Mouse (Mus musculus) ES-E14 (cell line): ENCODE data around the gene Kl.

Experiments
- CHD2 ChIP-seq: IDR thresholded peaks from 2 replicates; pipeline ENCODE4 v1.6.1; 2014; ENCODE audit warnings: mild to moderate bottlenecking, low read depth, low read length, inconsistent platforms
- ZC3H11A ChIP-seq: IDR thresholded peaks from 2 replicates; pipeline ENCODE4 v1.6.1; 2012; ENCODE audit warnings: low read depth, mild to moderate bottlenecking, inconsistent platforms, low read length, borderline replicate concordance

GRCm38 (mm10) chr5:150970551-150970950, 18.1 kb downstream of the Kl start:
- no peak for TF ChIP-seq ZC3H11A
- no peak for TF ChIP-seq CHD2
